Mouse (Mus musculus): ENCODE results near the gene Gm19965. TPM values are rescaled to one million over a fixed set of nuclear protein-coding genes. Genes with fewer than 3 reads are reported as not detected.

The Gm19965 gene
- not detected for polyA plus RNA-seq (2014; fragmentation: Illumina TruSeq; extraction: RNeasy Lipid Tissue Mini Kit (QIAGEN cat#74804))

GRCm38 (mm10) chr1:116802683-116803082 is at the start of gene Gm19965:
Gm19965 (plus strand) TSS chr1:116802983.

Data from ovary, adult 10 weeks (tissue).